Mouse (Mus musculus): ENCODE measurements at regions not wholly inside any gene's neighbourhood (a gene's known extent, or its start where the extent isn't known, plus 50 kb on each side); places are given as distances from the start of the nearest gene placed in this dataset.

GRCm38 (mm10) chr10:24357636-24358035, 134.3 kb downstream of the Moxd1 start:
- DNase-seq (ENCODE audit: low spot score in 2 of 2): no peak

GRCm38 (mm10) chr10:24361424-24361823, 138.1 kb downstream of the Moxd1 start:
- DNase-seq (ENCODE audit: low spot score in 2 of 2): no peak

- no peak for DNase-seq (ENCODE audit: low spot score in 2 of 2)
Observed at GRCm38 (mm10) chr10:24365369-24365768, 142.1 kb downstream of the Moxd1 start.

- no peak for DNase-seq (ENCODE audit: low spot score in 2 of 2)
Observed at GRCm38 (mm10) chr10:24367010-24367409, 143.7 kb downstream of the Moxd1 start.

GRCm38 (mm10) chr10:24373957-24374356, 150.6 kb downstream of the Moxd1 start:
- DNase-seq (ENCODE audit: low spot score in 2 of 2): no peak

GRCm38 (mm10) chr10:24379291-24379690, 156.0 kb downstream of the Moxd1 start:
- DNase-seq (ENCODE audit: low spot score in 2 of 2): no peak

GRCm38 (mm10) chr10:24380478-24381273, 157.4 kb downstream of the Moxd1 start:
- DNase-seq (ENCODE audit: low spot score in 2 of 2): no peak

GRCm38 (mm10) chr10:24381917-24382316, 158.6 kb downstream of the Moxd1 start:
- peak; percentile 17 to 23 for DNase-seq (ENCODE audit: low spot score in 2 of 2)

- DNase-seq (ENCODE audit: low spot score in 2 of 2): no peak
Observed at GRCm38 (mm10) chr10:24384061-24384460, 160.7 kb downstream of the Moxd1 start.

- no peak for DNase-seq (ENCODE audit: low spot score in 2 of 2)
Observed at GRCm38 (mm10) chr10:24388229-24388628, 164.9 kb downstream of the Moxd1 start.

GRCm38 (mm10) chr10:24391039-24391438, 167.7 kb downstream of the Moxd1 start:
- no peak for DNase-seq (ENCODE audit: low spot score in 2 of 2)

- DNase-seq (ENCODE audit: low spot score in 2 of 2): no peak
Observed at GRCm38 (mm10) chr10:24392066-24392465, 168.7 kb downstream of the Moxd1 start.

GRCm38 (mm10) chr10:24395999-24396784, 172.9 kb downstream of the Moxd1 start:
- DNase-seq (ENCODE audit: low spot score in 2 of 2): peak; percentile 27 to 38

GRCm38 (mm10) chr10:24397125-24397524, 173.8 kb downstream of the Moxd1 start:
- DNase-seq (ENCODE audit: low spot score in 2 of 2): no peak

GRCm38 (mm10) chr10:24404851-24405250, 181.5 kb downstream of the Moxd1 start:
- no peak for DNase-seq (ENCODE audit: low spot score in 2 of 2)

- DNase-seq (ENCODE audit: low spot score in 2 of 2): no peak
Observed at GRCm38 (mm10) chr10:24406953-24407352, 183.6 kb downstream of the Moxd1 start.

GRCm38 (mm10) chr10:24407411-24408227, 184.3 kb downstream of the Moxd1 start:
- DNase-seq (ENCODE audit: low spot score in 2 of 2): no peak

- DNase-seq (ENCODE audit: low spot score in 2 of 2): peak in 1 of 2 experiments; percentile 12
Observed at GRCm38 (mm10) chr10:24409976-24410375, 185.3 kb upstream of the Ccn2 start.

- DNase-seq (ENCODE audit: low spot score in 2 of 2): peak in 1 of 2 experiments; percentile 6
Observed at GRCm38 (mm10) chr10:24410885-24411284, 184.4 kb upstream of the Ccn2 start.

- DNase-seq (ENCODE audit: low spot score in 2 of 2): no peak
Observed at GRCm38 (mm10) chr10:24422498-24423160, 172.6 kb upstream of the Ccn2 start.

GRCm38 (mm10) chr10:24433737-24434367, 161.4 kb upstream of the Ccn2 start:
- peak in 1 of 2 experiments; percentile 44 for DNase-seq (ENCODE audit: low spot score in 2 of 2)

All from frontal cortex, postnatal 36 days (tissue).